Mouse (Mus musculus) yolk sac, embryonic 10.5 days (tissue): ENCODE results near the gene Asic2.

ENCODE experiments used
- DNase-seq: peaks from one replicate; pipeline ENCODE4 v3.0.0-alpha.2; 2017; ENCODE audit warnings: low spot score

Asic2 gene

DNA sequence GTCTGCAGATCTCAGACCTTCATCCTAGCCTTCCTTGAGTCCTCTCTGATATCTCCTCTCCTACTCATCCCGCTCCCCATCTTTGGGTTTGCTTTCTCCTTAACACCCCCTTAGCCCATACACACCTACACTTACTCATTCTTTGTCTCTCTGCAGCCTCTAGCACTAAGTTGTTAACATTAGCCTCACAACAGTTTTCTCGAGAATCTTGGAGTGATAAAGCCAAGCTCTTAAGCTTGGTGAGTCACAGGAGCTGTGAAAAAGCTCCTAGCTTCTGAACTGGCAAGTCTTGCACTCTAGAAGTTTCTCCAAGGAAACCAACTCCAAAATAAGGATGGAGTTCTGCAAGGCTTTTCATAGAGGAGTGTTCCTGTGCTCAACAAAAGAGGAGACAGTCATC, 803.4 kb downstream of the Asic2 start:
- no peak for DNase-seq

DNA sequence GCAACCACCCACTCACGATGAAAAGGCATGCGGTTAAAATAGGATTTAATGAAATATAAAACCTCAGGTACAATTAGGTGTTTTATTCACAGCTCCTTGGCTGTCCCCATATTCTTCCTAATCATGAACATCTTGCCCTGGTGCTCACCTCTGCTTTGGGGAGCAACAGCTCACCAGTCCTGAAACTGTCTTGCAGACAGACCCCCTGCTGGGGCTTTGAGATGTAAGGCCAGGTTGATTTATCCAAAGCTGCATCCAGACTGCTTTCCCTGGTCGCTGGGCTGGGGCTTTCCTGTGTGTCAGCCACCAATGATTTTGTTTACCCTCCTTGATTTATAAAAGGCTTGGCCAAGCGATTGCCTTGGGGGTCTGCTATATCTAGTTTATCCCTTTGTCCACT, 805.2 kb downstream of the Asic2 start:
- no peak for DNase-seq

DNA sequence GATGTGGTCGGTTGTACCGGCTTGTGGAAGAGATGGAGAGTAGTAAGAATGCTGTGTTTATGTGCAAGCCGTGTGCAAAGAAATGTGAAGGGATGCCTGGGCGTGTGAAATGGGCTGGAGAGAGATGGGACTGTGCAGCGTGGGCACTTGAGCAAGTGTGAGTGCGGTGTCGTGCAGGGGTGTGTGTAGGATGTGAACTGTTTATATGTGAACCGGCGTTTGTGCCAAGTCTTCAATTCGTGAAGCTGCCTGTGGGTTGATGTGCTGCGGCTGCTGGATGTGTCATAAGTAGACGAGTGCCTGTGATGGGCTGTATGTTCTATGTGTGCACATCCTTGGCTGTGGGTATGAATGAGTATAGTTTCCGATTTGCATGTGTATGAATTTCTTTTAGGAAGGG, 814.4 kb downstream of the Asic2 start:
- no peak for DNase-seq

DNA sequence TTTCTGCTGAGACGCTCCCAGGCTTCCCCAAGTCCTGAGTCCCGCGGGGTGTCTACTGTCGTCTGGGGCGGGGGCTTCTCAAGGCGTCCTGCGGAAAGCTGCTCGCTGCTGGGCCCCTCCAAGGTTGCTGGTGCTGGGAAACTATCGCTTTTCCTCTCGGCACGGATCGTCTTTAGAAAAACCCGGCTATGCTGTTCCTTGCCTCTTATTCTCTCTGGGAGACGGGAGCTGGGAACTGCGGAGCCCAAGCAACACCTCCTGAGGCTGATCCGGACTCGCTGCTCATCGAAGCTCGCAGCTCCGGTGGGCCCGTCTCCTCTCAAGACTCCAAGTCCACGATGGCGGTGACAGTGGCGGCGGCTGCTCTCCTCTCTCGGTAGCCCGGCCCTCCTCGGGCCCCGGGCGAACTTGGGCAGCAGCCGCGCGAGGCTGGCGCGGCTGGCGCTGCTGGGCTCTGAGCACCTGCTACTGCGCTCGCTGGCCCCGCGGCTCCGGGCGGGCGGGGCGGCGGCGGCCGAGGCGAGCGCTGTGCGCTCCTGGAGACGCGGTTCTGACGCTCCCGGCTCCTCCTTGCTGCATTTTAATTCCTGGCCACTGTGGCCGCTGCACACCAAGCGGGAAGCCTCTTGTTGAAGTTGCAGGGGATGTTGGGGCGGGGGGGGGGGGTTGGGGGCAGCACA, 815.0 kb downstream of the Asic2 start:
- DNase-seq, result peak; percentile 11

DNA sequence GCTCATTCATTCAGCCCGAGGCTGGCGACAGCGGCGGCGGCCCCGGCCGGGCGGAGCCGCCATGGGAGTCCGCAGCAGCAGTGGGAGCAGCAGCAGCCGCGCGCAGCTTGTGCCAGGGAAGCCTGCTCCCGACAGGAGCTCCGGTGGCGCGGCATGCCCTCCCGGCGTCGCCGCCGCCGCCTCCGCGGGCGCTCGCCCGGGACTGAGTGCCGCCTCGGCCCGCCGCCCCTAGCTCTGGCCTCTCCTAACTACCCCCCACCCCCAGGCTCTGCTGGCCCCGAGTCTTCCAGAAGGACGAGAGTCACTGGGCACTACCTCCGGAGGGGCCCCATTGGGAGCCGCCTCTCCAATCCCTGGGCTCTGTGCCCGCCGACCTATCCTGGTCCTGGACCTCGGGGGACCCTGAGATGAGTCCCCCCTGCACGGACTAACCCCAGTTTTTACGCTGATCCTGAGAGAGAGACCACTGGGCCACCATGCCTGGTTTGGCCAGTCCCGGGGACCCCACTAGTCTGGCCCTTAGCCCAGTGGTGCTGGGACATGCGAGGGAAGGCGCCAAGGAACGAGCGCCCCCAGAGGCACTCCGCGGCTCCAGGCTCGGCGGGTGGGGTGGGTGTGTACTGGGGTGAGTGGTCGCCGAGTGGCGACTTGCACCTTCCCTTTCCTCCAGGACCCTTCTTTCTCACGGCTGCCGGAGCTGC, 815.6 kb downstream of the Asic2 start:
- DNase-seq, result peak; percentile 25

DNA sequence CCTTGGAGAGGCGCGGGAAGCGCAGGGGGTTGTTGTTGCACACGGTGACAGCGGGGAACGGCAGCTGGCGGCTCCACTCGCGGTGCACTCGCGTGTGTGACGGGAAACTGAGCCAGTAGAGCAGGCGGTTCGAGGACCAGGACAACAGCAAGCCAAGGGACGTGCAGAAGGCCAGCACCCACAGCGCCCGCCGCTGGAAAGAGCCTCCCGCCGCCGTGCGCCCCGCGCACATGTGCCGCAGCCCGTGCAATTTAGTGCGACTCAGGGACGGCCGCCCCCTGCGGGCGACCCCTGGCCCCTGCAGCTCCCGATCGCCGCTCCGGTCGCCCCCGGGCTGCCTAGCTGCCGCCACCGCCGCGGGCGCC, 816.3 kb downstream of the Asic2 start:
- peak; percentile 19 for DNase-seq

DNA sequence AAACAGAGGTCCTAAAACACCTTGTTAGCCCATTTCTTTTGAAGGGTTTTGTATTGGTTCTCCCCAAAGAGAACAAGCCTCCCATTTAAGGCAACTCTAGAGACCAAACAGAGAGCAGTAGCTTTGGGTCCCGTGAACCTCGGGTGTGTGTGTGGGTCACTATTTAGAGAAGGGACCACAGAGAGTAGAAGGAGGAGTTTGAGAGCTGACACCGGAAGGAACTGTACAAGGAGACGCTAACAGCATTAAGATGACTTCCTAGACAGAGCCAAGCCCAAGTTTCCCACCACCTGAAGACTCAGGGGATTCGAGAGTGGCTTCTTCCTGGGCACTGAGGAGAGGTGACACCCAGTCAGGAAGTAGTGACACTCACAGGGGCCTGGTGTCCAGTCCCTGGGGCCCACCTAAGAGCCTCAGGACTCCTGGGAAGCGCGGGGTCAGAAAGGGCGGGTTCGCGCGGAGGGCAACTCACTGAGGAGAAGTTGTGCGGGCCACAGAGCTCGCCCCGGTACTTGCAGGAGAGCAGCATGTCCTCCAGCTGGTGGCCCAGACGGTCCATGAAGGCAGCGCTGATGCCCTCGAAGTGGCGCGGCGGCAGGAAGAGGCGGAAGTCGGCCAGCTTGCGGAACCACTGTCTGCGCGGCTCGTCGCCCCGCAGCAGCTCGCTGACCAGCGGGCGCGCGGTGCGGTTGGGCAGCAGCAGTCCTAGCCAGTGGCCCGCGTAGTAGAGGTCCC, 816.8 kb downstream of the Asic2 start:
- no peak for DNase-seq

DNA sequence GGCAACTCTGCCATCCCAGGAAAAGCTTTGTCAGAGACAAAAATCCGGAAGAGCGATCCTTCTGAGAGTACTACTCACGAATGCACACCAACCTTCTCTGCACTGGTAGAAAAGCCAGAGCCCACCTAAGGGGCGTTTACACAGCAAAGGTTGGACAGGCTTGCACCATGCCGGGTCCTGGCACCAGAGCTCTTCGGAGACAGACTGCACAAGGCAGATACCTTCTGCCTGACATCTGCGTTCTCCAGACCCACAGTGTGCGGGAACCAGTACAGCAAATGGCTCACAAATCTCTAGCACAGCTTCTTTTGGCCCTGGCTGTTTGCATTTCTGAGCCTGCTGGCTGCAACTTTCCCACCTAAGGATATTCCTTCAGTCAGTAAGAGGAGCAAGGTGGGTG, 817.6 kb downstream of the Asic2 start:
- no peak for DNase-seq

DNA sequence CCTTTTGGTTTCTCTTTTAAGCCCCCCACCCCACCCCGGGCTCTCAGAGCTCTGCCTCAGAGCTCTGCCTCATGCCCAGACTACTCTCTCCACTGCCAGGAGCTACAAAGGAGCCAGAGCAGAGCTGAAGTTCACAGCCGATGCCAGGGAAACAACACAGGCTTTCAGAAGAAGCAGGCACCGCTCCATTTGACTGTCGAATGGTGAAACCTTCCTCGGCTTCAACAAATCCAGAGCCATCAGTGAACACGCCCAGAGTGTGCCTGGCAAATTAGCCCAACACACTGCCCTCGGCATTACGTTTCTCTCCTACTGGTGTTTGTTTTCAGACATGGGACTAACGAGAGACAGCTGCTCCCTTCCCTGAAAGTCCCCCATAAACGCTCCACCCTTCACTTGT, 819.8 kb downstream of the Asic2 start:
- DNase-seq, result no peak

DNA sequence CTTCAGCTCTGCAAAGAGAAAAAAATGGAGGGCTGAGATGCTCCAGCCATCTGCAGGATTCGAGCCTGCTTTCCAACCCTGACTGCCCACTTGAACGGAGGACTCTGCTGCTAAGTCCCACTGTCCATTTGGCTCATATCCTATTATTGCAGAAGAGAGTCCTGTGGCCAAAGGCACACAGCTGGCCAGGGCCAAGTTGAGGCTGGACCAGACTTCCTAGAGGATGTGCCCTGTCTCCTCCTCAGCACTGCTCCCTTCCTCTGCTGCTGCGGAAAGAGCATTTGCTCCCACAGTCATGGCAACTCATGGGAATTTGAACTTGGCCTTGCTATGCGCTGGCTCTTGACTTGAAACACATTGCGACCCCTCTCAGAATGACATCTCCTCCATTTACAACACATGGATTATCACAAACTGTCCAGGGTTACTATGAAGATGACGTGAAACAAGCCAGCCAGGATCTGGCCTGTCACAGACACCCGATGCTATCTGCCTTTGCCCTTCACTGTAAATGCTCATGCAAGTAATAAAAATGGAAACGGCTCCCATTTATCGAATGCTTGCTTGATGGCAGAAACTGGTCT, 821.6 kb downstream of the Asic2 start:
- no peak for DNase-seq

DNA sequence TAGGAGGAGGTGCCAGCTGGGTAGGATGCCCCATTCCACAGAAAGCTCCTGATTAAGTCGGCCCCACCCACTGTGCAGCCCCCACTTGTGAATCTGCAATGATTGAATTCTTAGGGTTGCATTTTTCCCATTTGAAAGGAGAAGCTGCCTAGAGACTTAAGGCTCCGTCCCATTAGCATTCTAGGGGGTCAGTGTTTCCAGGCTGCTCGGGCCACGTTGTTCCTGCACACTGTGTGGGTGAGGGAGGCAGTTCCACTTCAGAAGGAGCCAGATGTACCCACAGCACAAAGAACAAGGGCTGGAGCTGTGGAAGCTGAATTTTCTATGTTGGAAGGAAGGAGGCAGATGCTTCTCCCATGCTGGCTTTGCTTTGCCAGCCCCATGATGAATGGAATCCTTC, 833.1 kb downstream of the Asic2 start:
- no peak for DNase-seq

DNA sequence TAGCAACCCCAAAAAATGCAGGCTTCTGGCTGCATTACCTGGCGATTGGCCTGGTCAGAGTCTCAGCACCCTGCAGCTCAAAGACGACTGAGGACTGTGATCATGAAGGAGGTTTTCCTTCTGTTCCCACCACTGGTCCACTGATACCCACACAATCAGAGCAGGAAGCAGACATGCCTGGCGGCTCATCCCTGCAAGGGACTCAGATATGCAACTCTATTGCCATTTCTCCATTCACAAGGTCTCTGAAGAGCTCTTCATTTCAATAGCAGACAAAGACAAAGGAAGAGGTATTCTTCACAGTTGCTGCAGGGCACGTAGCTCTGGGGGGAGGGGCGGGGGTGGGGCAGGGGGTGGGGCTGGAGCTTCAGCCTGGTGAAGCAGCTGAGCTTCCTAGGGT, 834.3 kb downstream of the Asic2 start:
- DNase-seq, result no peak

DNA sequence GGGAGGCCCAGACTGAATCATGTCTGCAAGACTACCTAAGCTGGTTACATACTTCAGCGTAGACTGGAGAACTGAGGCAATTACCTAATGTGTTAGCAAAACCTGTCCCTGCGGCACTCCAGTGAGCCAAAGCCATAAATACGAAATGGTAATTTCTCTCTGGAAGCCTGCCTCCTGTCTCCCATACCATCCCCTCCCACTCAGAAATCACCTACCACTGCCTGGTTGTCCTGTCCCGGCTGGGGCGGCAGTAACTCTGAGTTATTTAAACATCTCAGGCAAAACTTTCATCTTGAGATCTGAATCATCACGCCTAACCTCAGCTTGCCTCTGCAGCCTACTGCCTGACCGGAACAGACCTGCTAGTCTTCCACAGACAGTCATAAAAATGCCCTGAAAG, 835.6 kb downstream of the Asic2 start:
- DNase-seq, result no peak

DNA sequence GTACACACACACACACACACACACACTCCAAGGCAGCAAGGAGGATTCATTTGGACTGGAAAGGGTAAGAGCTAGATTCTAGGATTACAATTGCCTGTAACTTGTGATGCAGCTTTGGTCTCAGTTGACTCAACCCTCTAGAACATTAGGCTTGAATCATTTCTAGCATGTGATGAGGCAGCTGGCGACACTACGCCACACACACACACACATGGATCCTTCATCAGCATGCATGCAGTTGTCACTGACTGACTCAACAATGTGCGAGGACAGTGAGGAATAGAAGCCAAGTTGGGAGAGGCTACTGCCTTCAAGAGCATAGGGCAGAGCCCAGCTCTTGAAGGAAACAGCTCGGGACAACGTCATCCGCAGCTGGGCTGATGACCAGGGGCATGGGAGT, 843.9 kb downstream of the Asic2 start:
- DNase-seq, result no peak

DNA sequence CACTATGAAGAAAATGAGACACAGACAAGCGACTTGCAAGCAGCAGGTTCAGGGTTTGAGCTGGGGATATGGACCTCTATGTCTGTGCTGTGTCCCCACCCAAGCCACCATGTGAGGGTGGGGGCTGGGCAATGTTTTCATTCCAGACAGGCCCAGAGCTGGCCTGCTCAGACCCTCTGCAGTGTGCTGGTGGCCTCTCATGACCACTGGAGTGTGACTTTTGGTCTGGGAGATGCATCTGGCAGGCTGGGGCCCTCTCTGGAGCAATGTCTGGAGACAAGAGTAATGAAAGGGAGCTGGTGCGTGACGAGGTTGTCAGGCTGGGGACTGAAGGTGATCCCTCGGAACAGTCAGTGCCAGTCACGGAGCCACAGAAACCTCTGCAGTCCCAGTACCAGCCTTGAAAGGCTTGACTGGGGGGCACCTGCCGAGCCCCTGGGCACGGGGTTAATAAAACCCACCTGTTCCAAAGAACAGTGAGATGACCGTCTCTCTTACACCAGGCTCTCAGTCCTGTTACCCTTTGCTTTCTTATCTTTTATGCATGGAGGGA, 848.2 kb downstream of the Asic2 start:
- DNase-seq, result no peak

DNA sequence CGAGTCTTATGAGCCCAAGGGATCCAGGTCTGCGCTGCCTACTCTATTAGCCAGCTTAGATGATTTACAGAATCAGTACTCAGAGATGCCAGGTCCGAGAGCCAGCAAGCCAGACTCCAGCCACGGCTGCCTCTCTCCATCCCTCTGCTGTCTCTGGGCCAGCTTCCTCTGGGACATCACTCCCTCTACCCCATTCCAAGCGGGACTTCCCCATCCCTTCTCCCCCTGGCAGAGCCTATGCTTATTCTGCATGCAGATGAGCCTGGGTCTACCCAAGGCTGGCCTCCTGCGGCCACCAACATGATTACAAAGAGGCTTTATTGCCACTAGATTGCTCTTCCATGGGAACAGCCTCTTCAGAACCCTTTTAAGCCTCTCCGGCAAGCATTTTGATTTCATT, 850.2 kb downstream of the Asic2 start:
- no peak for DNase-seq

DNA sequence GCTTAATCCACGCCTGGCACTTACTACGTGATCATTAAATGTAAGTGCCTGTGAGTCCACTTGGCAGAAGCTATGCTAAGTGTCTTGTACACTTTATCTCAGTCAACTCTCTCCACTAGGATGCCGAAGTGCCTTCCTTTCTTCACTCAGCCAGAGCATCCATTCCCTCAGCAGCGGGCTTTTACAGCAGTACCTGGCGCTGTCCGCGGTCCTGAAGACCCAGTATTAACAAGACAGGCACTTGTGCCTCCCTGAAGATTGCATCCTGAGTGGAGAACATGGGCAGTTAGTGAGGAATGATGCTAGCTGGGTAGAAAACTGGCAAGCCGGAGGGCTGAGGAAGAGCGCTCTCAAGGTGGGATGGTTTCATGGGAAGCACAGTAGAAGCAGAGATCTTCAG, 852.6 kb downstream of the Asic2 start:
- DNase-seq, result peak; percentile 17

DNA sequence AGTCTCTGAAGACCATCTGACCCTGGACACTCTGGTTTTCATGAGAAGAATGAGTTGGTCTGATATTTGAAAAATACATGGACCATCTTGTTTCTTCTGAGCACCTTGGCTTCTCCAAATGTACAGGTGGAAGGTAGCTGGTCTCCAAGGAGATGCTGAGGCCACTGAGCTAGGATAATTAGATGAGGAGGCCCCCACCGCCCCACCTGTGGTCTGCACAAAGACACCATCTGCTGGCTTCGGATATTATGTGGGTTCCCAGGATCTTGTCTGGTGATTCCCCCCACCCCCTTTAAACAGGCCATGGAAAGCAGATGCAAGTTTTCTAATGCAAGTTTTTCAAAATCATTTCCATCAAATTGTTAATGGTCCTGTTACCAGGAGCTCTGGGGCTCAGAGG, 856.6 kb downstream of the Asic2 start:
- no peak for DNase-seq

DNA sequence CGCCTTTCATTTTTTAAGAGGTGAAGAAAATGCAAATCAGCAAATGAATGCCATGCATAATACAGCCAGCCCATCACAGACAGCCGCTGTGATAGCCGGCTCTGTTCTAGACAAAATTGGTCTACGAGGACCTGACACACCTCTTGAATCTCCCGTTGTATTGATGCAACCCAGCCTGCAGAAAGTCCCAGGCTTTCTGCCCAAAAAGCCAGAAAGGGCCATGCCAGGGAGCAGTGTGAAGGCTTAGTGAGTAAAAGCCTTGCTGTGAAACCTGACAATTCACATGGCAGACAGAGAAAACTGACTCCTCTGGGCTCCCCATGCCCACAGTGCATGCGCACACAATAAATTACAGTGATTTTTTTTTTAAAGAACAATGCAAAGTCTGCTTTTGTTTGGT, 858.2 kb downstream of the Asic2 start:
- DNase-seq, result no peak

DNA sequence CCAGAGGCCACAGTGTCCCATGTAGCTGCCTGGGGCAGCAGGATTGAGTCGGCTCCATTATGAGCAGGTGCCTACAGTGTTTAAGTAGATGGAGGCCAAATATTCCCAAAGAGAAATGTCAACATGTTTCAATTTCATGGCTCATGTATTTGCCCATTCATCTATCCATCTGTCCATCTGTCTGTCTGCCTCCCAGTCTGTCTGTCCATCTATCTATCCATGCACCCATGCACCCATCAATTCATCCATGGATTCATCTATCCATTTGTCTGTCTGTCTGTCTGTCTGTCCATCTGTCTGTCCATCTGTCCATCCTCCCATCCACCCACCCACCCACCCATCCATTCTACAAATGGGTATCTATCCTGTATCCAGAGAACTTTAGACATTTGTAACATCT, 861.3 kb downstream of the Asic2 start:
- DNase-seq, result no peak

DNA sequence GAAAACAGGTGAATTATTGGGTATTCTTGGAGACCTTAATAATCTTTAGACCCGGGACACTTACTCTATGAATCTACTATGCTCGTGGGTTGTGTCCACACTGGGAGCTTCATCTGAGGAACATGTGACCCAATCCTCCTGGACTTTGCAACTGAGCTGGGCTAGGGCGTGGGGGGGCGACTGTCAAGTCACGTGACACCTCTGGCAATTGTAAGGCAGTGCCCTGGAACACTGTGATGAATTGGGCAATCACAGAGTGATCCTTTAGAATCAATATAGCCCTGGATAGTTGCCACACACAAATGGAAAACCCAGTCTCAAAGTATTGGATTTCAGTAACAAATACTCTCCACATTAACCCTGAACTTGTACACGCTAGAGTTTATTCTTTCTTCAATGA, 867.4 kb downstream of the Asic2 start:
- no peak for DNase-seq

DNA sequence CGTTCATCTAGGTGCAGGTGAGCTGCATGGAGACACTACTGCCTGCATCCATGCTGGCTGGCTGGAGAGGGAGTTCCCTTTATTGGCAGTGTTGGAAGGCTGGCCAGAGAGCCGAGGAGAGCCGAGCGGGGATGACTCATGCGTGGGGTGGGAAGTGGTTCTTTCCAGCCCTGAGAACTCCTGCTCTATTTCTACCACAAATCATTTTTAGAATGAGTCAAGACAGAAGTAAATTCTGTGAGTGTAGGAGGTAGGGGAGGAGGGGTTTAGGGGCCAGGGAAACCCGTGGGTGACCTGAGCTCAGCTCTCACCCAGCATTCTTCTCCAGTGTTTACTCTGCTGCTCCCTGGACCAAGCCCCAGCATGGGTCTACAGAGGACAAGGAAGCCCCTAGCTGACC, 872.2 kb downstream of the Asic2 start:
- no peak for DNase-seq

DNA sequence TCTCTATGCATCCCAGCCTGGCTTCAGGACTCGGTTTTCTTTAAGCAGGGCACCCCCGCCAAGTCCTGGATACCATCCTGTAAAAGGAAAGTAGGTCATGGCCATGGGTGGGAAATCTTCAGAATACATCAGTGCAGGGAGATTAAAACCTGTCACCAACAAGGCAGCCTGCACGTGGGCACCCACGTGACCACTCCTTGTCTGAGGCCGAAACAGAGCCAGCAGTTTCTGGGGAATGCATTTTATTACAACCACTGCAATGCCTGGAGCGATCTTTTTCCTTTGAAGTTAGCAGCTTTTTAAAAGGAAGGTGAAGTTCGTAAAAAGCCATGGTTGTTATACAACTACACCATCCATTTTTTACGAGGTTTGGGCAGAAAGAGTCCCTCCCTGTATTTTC, 873.7 kb downstream of the Asic2 start:
- DNase-seq, result no peak
